Mouse (Mus musculus): ENCODE measurements around the gene Nxpe4. TPM values are rescaled to one million over a fixed set of nuclear protein-coding genes. Genes with fewer than 3 reads are reported as not detected.
"Not testable (repeated sequence)": the region's sequence is repeated elsewhere in the genome, so short reads cannot be mapped to it uniquely, and the experiment has no call there.

The Nxpe4 gene
- polyA plus RNA-seq, 1 experiment from 2014 or later: 9.0 TPM

- no peak for ATAC-seq
- WGBS: 95% methylated on average over 10 of the region's 10 CpGs
Observed at GRCm38 (mm10) chr9:48403590-48404209, 241.9 kb downstream of the Nxpe4 start.

GRCm38 (mm10) chr9:48404687-48405086, 242.9 kb downstream of the Nxpe4 start:
- H3K36me3 ChIP-seq (ENCODE audit: control insufficient read depth, insufficient read depth, low read length): no peaks in the 10 kb centered on the region
- no peak overlapping the region for H3K4me2 ChIP-seq (ENCODE audit: low read length)
- H3K9ac ChIP-seq (ENCODE audit: low read depth, low read length): no peak overlapping the region
- no peak overlapping the region for H3K27ac ChIP-seq (ENCODE audit: low read length)
- no peak for ATAC-seq
- no peaks in the 10 kb centered on the region for H3K27me3 ChIP-seq (ENCODE audit: control insufficient read depth, insufficient read depth, low read depth, low read length)
- WGBS: 71% methylated on average over 3 of the region's 3 CpGs
- H3K4me1 ChIP-seq (ENCODE audit: control insufficient read depth, insufficient read depth, low read length): no peaks in the 10 kb centered on the region
- 0 out of 2 replicates have a peak, but pooled peaks cover 3% of the 10 kb centered on the region for H3K9me3 ChIP-seq (replicated peaks; ENCODE audit: control insufficient read depth, low read length, poor library complexity, severe bottlenecking)
- H3K4me3 ChIP-seq (ENCODE audit: low read depth, low read length): no peak overlapping the region

More at GRCm38 (mm10) chr9:48403590-48404209, 241.9 kb downstream of the Nxpe4 start:
- Histone ChIP-seq H3K9me3 (replicated peaks; ENCODE audit: control insufficient read depth, low read length, poor library complexity, severe bottlenecking) (0 out of 2 replicates have a peak, but pooled peaks cover 3% of the 10 kb centered on the region), H3K4me3 (ENCODE audit: low read depth, low read length) (no peak overlapping the region), H3K27ac (ENCODE audit: low read length) (no peak overlapping the region), H3K4me1 (ENCODE audit: control insufficient read depth, insufficient read depth, low read length) (no peaks in the 10 kb centered on the region), H3K27me3 (ENCODE audit: control insufficient read depth, insufficient read depth, low read depth, low read length) (no peaks in the 10 kb centered on the region), H3K4me2 (ENCODE audit: low read length) (no peak overlapping the region), H3K9ac (ENCODE audit: low read depth, low read length) (no peak overlapping the region), H3K36me3 (ENCODE audit: control insufficient read depth, insufficient read depth, low read length) (no peaks in the 10 kb centered on the region)

- H3K4me2 ChIP-seq (ENCODE audit: low read length): no peak overlapping the region
- H3K4me1 ChIP-seq (ENCODE audit: control insufficient read depth, insufficient read depth, low read length): no peaks in the 10 kb centered on the region
- no peak overlapping the region for H3K27ac ChIP-seq (ENCODE audit: low read length)
- no peak overlapping the region for H3K9ac ChIP-seq (ENCODE audit: low read depth, low read length)
- no peak overlapping the region for H3K4me3 ChIP-seq (ENCODE audit: low read depth, low read length)
- 85% methylated on average over 10 of the region's 10 CpGs for WGBS
- no peaks in the 10 kb centered on the region for H3K36me3 ChIP-seq (ENCODE audit: control insufficient read depth, insufficient read depth, low read length)
- no peak for ATAC-seq
- no peaks in the 10 kb centered on the region for H3K9me3 ChIP-seq (replicated peaks; ENCODE audit: control insufficient read depth, low read length, poor library complexity, severe bottlenecking)
- no peaks in the 10 kb centered on the region for H3K27me3 ChIP-seq (ENCODE audit: control insufficient read depth, insufficient read depth, low read depth, low read length)
Observed at GRCm38 (mm10) chr9:48407549-48408327, 245.9 kb downstream of the Nxpe4 start.

- no peaks in the 10 kb centered on the region for H3K27me3 ChIP-seq (ENCODE audit: control insufficient read depth, insufficient read depth, low read depth, low read length)
- H3K27ac ChIP-seq (ENCODE audit: low read length): no peak overlapping the region
- no peak overlapping the region for H3K4me3 ChIP-seq (ENCODE audit: low read depth, low read length)
- H3K4me2 ChIP-seq (ENCODE audit: low read length): no peak overlapping the region
- no peak overlapping the region for H3K9ac ChIP-seq (ENCODE audit: low read depth, low read length)
- H3K4me1 ChIP-seq (ENCODE audit: control insufficient read depth, insufficient read depth, low read length): no peaks in the 10 kb centered on the region
- ATAC-seq: no peak
- no peaks in the 10 kb centered on the region for H3K36me3 ChIP-seq (ENCODE audit: control insufficient read depth, insufficient read depth, low read length)
- WGBS: 85% methylated on average over 6 of the region's 6 CpGs
- H3K9me3 ChIP-seq (replicated peaks; ENCODE audit: control insufficient read depth, low read length, poor library complexity, severe bottlenecking): no peaks in the 10 kb centered on the region
Observed at GRCm38 (mm10) chr9:48410217-48411035, 248.6 kb downstream of the Nxpe4 start.

- 54% methylated on average over 2 of the region's 2 CpGs for WGBS
- H3K9ac ChIP-seq (ENCODE audit: low read depth, low read length): no peak overlapping the region
Observed at GRCm38 (mm10) chr9:48413591-48413990, 251.8 kb downstream of the Nxpe4 start.

GRCm38 (mm10) chr9:48417366-48417765, 255.5 kb downstream of the Nxpe4 start:
- H3K36me3 ChIP-seq (ENCODE audit: control insufficient read depth, insufficient read depth, low read length); H3K4me3 ChIP-seq (ENCODE audit: low read depth, low read length); H3K4me2 ChIP-seq (ENCODE audit: low read length); H3K9me3 ChIP-seq (replicated peaks; ENCODE audit: control insufficient read depth, low read length, poor library complexity, severe bottlenecking); H3K9ac ChIP-seq (ENCODE audit: low read depth, low read length); H3K4me1 ChIP-seq (ENCODE audit: control insufficient read depth, insufficient read depth, low read length); ATAC-seq; H3K27ac ChIP-seq (ENCODE audit: low read length); H3K27me3 ChIP-seq (ENCODE audit: control insufficient read depth, insufficient read depth, low read depth, low read length): not testable (repeated sequence)
- WGBS: 94% methylated on average over 8 of the region's 8 CpGs

More at GRCm38 (mm10) chr9:48413591-48413990, 251.8 kb downstream of the Nxpe4 start:
- Histone ChIP-seq H3K9me3 (replicated peaks; ENCODE audit: control insufficient read depth, low read length, poor library complexity, severe bottlenecking) (no peaks in the 10 kb centered on the region), H3K36me3 (ENCODE audit: control insufficient read depth, insufficient read depth, low read length) (no peaks in the 10 kb centered on the region), H3K4me3 (ENCODE audit: low read depth, low read length) (no peak overlapping the region), H3K27me3 (ENCODE audit: control insufficient read depth, insufficient read depth, low read depth, low read length) (no peaks in the 10 kb centered on the region), H3K4me1 (ENCODE audit: control insufficient read depth, insufficient read depth, low read length) (no peaks in the 10 kb centered on the region), H3K4me2 (ENCODE audit: low read length) (no peak overlapping the region), H3K27ac (ENCODE audit: low read length) (no peak overlapping the region)
- no peak for ATAC-seq

- Histone ChIP-seq H3K4me3 (ENCODE audit: low read depth, low read length) (no peak overlapping the region), H3K4me2 (ENCODE audit: low read length) (no peak overlapping the region), H3K4me1 (ENCODE audit: control insufficient read depth, insufficient read depth, low read length) (no peaks in the 10 kb centered on the region), H3K9ac (ENCODE audit: low read depth, low read length) (no peak overlapping the region), H3K27ac (ENCODE audit: low read length) (no peak overlapping the region), H3K9me3 (replicated peaks; ENCODE audit: control insufficient read depth, low read length, poor library complexity, severe bottlenecking) (no peaks in the 10 kb centered on the region), H3K27me3 (ENCODE audit: control insufficient read depth, insufficient read depth, low read depth, low read length) (no peaks in the 10 kb centered on the region), H3K36me3 (ENCODE audit: control insufficient read depth, insufficient read depth, low read length) (no peaks in the 10 kb centered on the region)
- 79% methylated on average over 3 of the region's 3 CpGs for WGBS
- ATAC-seq: no peak
Observed at GRCm38 (mm10) chr9:48417994-48418393, 256.2 kb downstream of the Nxpe4 start.

GRCm38 (mm10) chr9:48418397-48418796, 256.6 kb downstream of the Nxpe4 start:
- WGBS: 89% methylated on average over 2 of the region's 2 CpGs
- H3K4me1 ChIP-seq (ENCODE audit: control insufficient read depth, insufficient read depth, low read length): no peaks in the 10 kb centered on the region
- H3K4me2 ChIP-seq (ENCODE audit: low read length): no peak overlapping the region
- H3K36me3 ChIP-seq (ENCODE audit: control insufficient read depth, insufficient read depth, low read length): no peaks in the 10 kb centered on the region
- no peak overlapping the region for H3K4me3 ChIP-seq (ENCODE audit: low read depth, low read length)
- no peak overlapping the region for H3K9ac ChIP-seq (ENCODE audit: low read depth, low read length)
- H3K27me3 ChIP-seq (ENCODE audit: control insufficient read depth, insufficient read depth, low read depth, low read length): no peaks in the 10 kb centered on the region
- H3K27ac ChIP-seq (ENCODE audit: low read length): no peak overlapping the region
- H3K9me3 ChIP-seq (replicated peaks; ENCODE audit: control insufficient read depth, low read length, poor library complexity, severe bottlenecking): no peaks in the 10 kb centered on the region
- ATAC-seq: no peak

All from midbrain, embryonic 16.5 days (tissue).